Mouse (Mus musculus): ENCODE measurements around the gene Gm20388. TPM values are rescaled to one million over a fixed set of nuclear protein-coding genes. Genes with fewer than 3 reads are reported as not detected.

Gm20388 gene
- polyA plus RNA-seq, 1 experiment from 2014 or later, result not detected

DNA sequence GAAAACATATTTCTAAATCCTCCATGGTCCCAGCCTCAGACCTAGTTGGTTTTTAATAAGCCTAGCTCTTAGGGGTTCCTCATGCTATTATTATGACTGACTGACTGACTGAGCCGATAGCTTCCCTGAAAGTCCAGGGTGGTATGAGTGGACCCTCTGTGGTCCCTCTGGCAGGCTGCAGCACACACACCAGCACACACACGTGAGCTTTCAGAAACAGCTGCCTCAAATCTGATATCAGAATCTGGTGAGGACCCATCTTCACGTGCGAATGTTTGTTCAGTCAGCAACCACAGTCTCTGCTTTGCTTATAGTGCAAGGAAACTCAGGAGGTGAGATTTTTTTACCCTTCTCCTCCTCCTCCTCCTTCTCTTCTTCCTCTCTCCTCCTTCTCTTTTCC is 54.2 kb downstream of the Gm20388 start:
- Histone ChIP-seq H3K4me1 (peaks cover 15% of the 10 kb centered on the region), H3K9me3 (0 out of 2 replicates have a peak, but pooled peaks cover 4% of the 10 kb centered on the region), H3K27ac (0 out of 2 replicates have a peak overlapping the region, but pooled peaks have one; percentile 51), H3K27me3 (no peaks in the 10 kb centered on the region), H3K9ac (no peak overlapping the region), H3K4me3 (no peak overlapping the region), H3K36me3 (no peaks in the 10 kb centered on the region), H3K4me2 (no peak overlapping the region)
- ATAC-seq (ENCODE audit: insufficient number of reproducible peaks, insufficient read depth, low FRiP score, low TSS enrichment, low read depth), result no peak
- 62% methylated on average over 4 of the region's 4 CpGs for WGBS

DNA sequence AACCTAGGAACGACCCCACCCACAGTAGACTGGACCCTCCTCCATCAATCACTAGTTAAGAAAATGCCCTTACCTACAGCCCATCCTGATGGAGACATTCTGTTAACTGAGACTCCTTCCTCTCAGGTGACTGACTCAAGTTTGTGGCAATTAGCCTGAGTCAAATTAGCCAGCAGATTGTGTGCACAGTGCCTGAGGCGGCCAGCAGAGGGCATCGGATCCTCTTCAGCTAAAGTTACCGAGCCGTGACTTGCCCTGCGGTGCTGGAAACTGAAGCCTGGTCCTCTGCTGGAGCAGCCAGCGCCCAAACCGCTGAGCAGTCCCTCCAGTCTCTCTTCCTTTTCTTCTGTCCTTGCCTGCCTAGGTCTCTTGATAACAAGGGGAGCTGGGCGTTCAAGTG is 56.8 kb downstream of the Gm20388 start:
- no peak overlapping the region for H3K4me3 ChIP-seq
- no peaks in the 10 kb centered on the region for H3K27me3 ChIP-seq
- ATAC-seq (ENCODE audit: insufficient number of reproducible peaks, insufficient read depth, low FRiP score, low TSS enrichment, low read depth), result no peak
- H3K9ac ChIP-seq, result no peak overlapping the region
- no peak overlapping the region for H3K4me2 ChIP-seq
- H3K27ac ChIP-seq, result no peak overlapping the region
- H3K4me1 ChIP-seq, result peaks cover 7% of the 10 kb centered on the region
- WGBS, result 87% methylated on average over 9 of the region's 9 CpGs
- no peaks in the 10 kb centered on the region for H3K36me3 ChIP-seq
- 0 out of 2 replicates have a peak, but pooled peaks cover 4% of the 10 kb centered on the region for H3K9me3 ChIP-seq

DNA sequence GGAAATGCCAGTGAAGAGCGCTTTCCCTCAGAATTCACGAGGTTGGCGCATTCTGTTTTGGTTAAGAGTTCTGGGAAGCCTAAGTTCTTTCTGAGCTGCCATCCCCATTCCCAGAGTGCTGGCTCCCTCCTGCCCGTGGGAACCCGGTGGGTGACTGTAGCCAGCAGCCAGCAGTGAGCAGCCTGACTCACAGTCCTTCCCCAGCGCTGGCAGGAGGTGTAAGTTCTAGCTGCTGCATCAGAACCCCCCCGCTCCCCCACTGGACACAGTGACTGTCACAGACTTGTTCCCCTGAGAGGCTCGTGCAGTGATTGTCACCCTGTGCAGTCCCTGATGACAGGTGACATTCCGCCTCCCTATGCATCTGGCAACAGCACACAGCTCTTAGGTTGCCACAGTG is 59.5 kb downstream of the Gm20388 start:
- 78% methylated on average over 9 of the region's 9 CpGs for WGBS
- Histone ChIP-seq H3K4me3 (no peak overlapping the region), H3K36me3 (no peaks in the 10 kb centered on the region), H3K27me3 (no peaks in the 10 kb centered on the region), H3K9me3 (0 out of 2 replicates have a peak, but pooled peaks cover 4% of the 10 kb centered on the region), H3K4me2 (no peak overlapping the region), H3K9ac (no peak overlapping the region), H3K27ac (no peak overlapping the region), H3K4me1 (no peaks in the 10 kb centered on the region)
- ATAC-seq (ENCODE audit: insufficient number of reproducible peaks, insufficient read depth, low FRiP score, low TSS enrichment, low read depth), result no peak

DNA sequence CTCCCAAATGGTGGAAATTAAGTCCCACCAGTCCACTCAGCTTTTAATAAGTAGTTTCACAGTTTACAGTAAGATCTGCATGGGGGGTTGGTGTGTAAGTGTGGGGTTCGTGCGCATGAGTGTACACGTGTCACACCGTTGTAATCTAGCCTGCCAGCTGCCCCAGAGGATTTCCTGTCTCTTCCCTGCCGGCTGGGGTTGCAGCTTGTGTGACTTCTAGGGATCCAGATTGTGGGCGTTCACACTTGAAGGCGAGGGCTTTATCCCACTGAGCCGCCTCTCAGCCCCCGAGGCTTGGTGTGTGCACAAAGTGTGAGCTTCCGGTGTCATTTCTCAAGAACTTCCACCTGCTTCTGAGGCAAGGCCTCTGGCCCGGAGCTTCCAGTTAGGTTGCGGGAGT is 61.9 kb downstream of the Gm20388 start:
- H3K4me2 ChIP-seq, result no peak overlapping the region
- H3K4me1 ChIP-seq, result no peaks in the 10 kb centered on the region
- H3K9ac ChIP-seq, result no peak overlapping the region
- no peak overlapping the region for H3K27ac ChIP-seq
- H3K27me3 ChIP-seq, result no peaks in the 10 kb centered on the region
- ATAC-seq (ENCODE audit: insufficient number of reproducible peaks, insufficient read depth, low FRiP score, low TSS enrichment, low read depth), result no peak
- no peak overlapping the region for H3K4me3 ChIP-seq
- H3K9me3 ChIP-seq, result 0 out of 2 replicates have a peak, but pooled peaks cover under 1% of the 10 kb centered on the region
- WGBS, result 66% methylated on average over 12 of the region's 12 CpGs
- no peaks in the 10 kb centered on the region for H3K36me3 ChIP-seq

DNA sequence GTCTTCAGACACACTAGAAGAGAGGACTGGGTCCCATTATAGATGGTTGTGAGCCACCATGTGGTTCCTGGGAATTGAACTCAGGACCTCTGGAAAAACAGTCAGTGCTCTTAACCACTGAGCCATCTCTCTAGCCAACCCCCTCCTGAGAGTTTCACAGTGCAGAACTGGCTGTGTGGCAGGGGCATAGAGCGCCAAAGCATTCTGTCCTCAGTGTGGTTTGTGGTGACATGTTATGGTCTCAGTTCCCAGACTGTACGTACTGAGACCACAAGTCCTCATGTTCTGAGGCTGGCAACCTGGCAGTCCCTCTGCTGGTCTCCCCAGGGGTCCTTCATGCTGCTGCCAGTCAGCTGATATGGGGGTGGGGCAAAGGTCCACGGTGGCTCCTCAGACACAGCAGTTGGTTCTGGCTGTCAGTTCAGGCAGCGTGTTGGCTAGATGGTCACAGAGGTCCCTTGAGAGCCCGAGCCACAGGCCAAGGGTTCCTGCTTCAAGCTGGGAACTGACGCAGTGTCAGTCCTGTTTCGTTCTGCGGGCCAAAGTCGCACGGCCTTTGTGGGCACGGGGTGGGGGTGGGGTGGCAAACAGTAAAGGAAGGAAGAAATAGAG is 68.2 kb downstream of the Gm20388 start:
- no peak overlapping the region for H3K9ac ChIP-seq
- no peaks in the 10 kb centered on the region for H3K9me3 ChIP-seq
- no peaks in the 10 kb centered on the region for H3K27me3 ChIP-seq
- 66% methylated on average over 11 of the region's 11 CpGs for WGBS
- H3K4me1 ChIP-seq, result peaks cover 10% of the 10 kb centered on the region; the same call in 1 of the 2 replicates
- ATAC-seq (ENCODE audit: insufficient number of reproducible peaks, insufficient read depth, low FRiP score, low TSS enrichment, low read depth), result no peak
- H3K4me2 ChIP-seq, result no peak overlapping the region
- no peaks in the 10 kb centered on the region for H3K36me3 ChIP-seq
- no peak overlapping the region for H3K27ac ChIP-seq
- no peak overlapping the region for H3K4me3 ChIP-seq

DNA sequence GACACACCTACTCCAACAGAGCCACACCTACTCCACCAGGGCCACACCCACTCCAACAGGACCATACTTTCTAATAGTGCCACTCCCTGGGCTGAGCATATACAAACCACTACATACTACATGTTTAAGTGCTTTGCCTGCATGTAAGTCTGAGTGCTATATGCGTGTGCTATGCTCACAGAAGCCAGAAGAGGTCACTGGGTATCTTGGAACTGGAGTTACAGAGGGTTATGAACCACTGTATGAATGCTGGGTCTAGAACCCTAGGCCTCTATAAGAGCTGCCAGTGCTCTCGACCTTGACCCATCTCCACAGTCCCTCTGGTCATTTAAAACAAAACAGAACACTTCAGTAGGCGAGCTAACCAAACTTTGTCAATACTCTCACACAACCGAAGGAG is 70.6 kb downstream of the Gm20388 start:
- WGBS, result 74% methylated on average over 4 of the region's 4 CpGs
- Histone ChIP-seq H3K9ac (no peak overlapping the region), H3K4me1 (peaks cover 14% of the 10 kb centered on the region; the same call in 1 of the 2 replicates), H3K4me3 (no peak overlapping the region), H3K4me2 (no peak overlapping the region), H3K27me3 (no peaks in the 10 kb centered on the region), H3K36me3 (no peaks in the 10 kb centered on the region), H3K27ac (no peak overlapping the region), H3K9me3 (no peaks in the 10 kb centered on the region)
- ATAC-seq (ENCODE audit: insufficient number of reproducible peaks, insufficient read depth, low FRiP score, low TSS enrichment, low read depth), result no peak

DNA sequence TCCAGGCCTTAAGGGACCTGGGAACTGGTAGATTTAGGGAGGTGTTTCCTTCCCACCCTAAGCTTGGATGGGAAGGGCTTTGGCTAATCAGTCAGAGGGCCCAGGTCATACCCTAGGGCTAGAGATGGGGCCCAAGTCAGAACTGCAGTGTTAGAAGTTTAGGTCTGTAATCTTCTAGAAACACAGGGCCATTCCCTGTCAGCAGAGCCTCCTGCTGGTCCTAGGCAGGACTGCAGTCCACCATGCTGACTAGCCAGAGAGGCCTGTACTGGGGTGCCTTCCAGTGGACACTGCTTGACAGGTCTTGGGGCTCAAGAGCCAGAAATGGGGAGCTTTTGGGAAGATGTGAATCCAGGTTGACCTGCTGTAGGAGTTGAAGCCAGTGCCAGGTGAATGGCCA is 73.4 kb downstream of the Gm20388 start:
- Histone ChIP-seq H3K4me3 (no peak overlapping the region), H3K9ac (no peak overlapping the region), H3K4me2 (no peak overlapping the region), H3K36me3 (no peaks in the 10 kb centered on the region), H3K27me3 (no peaks in the 10 kb centered on the region), H3K4me1 (peaks cover 11% of the 10 kb centered on the region; the same call in 1 of the 2 replicates), H3K9me3 (no peaks in the 10 kb centered on the region), H3K27ac (no peak overlapping the region)
- ATAC-seq (ENCODE audit: insufficient number of reproducible peaks, insufficient read depth, low FRiP score, low TSS enrichment, low read depth), result no peak

DNA sequence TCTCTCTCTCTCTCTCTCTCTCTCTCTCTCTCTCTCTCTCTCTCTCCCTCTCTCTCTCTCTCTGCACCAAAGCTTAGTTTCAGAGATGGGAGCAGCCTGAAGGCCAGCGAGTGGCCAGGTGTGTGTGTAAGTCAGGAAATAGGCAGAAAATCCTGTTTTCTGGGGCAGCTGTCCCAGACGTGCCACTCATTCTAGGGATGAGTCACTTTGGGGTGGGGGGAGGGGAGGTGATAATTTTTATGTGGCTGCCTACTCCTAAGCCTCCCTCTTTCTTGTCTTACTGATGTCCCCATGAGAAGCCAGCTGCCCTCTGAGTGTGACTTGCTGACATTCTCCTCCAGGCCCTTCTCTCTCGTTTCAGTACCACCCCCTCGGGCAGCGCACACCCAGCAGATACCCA is 75.5 kb downstream of the Gm20388 start:
- Histone ChIP-seq H3K9ac (no peak overlapping the region), H3K27ac (no peak overlapping the region), H3K36me3 (no peaks in the 10 kb centered on the region), H3K4me3 (no peak overlapping the region), H3K9me3 (no peaks in the 10 kb centered on the region), H3K4me2 (no peak overlapping the region), H3K27me3 (peaks cover 7% of the 10 kb centered on the region), H3K4me1 (peaks cover 4% of the 10 kb centered on the region; the same call in 1 of the 2 replicates)
- 56% methylated on average over 5 of the region's 5 CpGs for WGBS
- ATAC-seq (ENCODE audit: insufficient number of reproducible peaks, insufficient read depth, low FRiP score, low TSS enrichment, low read depth), result no peak

DNA sequence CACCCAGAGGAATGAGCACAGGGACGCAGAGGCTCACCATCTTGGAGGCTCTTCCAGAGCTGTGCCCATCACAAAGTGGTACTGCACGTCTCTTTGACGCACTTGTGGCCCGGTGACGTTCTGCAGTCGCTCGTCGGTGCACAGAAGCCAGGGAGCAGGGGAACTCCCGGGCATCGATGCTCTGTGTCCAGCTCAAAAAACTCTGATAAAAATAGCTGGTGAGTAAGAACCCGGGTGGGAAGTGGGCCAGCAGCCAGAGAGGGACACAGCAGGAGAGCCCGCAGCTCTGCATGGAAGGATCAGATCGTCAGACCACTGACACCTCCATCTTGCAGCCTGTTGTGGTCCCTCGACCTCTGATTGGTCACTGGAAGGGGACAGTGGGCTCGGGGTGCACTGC is 77.4 kb downstream of the Gm20388 start:
- H3K9ac ChIP-seq, result no peak overlapping the region
- 79% methylated on average over 15 of the region's 15 CpGs for WGBS
- H3K27ac ChIP-seq, result no peak overlapping the region
- H3K4me3 ChIP-seq, result no peak overlapping the region
- no peaks in the 10 kb centered on the region for H3K9me3 ChIP-seq
- H3K27me3 ChIP-seq, result peaks cover 26% of the 10 kb centered on the region
- no peak for ATAC-seq (ENCODE audit: insufficient number of reproducible peaks, insufficient read depth, low FRiP score, low TSS enrichment, low read depth)
- H3K4me1 ChIP-seq, result peaks cover 11% of the 10 kb centered on the region
- H3K36me3 ChIP-seq, result no peaks in the 10 kb centered on the region
- H3K4me2 ChIP-seq, result no peak overlapping the region

DNA sequence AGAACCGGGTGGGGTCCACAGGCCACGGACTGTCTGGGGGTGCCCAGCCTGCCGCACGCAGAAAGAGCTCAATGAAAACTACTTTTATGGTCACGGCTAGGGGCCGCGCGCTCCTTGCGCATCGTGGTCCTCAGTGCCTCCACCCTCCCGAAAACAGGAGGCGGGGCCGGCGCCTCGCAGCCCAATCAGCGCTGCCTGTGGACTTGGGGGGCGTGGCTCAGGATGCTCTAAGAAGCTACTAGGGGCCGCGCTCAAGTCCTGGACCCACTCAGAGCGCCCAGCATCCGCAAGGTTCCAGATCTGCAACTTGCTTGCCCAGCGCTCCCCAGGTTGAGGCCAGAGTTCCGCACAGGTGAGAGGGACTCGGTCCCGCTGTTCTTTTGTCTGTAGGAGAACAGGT is 81.6 kb downstream of the Gm20388 start, which contains the start of gene Crispld2:
Gene Crispld2 (plus strand): TSS at position 190 of the 400 bp plus-strand sequence.
- Histone ChIP-seq H3K36me3 (no peaks in the 10 kb centered on the region), H3K27ac (no peak within 1 kb of the TSS), H3K4me1 (peaks cover 34% of the 10 kb centered on the region), H3K4me3 (peak within 1 kb of the TSS; percentile 41), H3K4me2 (peak within 1 kb of the TSS; percentile 70), H3K27me3 (peaks cover 41% of the 10 kb centered on the region), H3K9me3 (no peaks in the 10 kb centered on the region), H3K9ac (peak within 1 kb of the TSS; percentile 58)
- whole genome bisulfite sequencing, result under 1% methylated on average over 25 of the region's 25 CpGs
- peak; percentile 89 for ATAC-seq (ENCODE audit: insufficient number of reproducible peaks, insufficient read depth, low FRiP score, low TSS enrichment, low read depth)

DNA sequence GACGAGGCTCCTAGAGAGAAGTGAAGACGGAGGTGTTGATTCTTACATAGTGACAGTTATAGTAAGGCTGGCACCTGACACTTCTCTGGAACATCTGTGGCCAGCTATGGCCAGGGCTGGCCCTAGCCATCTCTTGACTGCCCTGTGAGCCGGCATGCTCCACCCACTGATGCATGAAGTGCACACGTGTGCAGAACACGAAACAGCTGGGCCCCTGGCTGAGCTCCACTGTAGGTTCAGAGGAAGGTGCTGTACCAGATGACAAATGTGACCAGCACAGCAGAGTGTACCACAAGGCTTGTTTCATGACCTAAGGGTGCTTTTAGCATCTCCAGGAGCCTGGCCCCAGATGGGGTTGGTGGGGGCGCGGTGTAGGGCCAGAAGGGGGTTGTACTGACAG is 83.5 kb downstream of the Gm20388 start:
- no peak overlapping the region for H3K4me3 ChIP-seq
- peak overlapping the region; percentile 44; the same call in 1 of the 2 replicates for H3K9ac ChIP-seq
- peaks cover 34% of the 10 kb centered on the region for H3K4me1 ChIP-seq
- WGBS, result 47% methylated on average over 7 of the region's 7 CpGs
- no peaks in the 10 kb centered on the region for H3K9me3 ChIP-seq
- peaks cover 41% of the 10 kb centered on the region for H3K27me3 ChIP-seq
- peak overlapping the region; percentile 36 for H3K4me2 ChIP-seq
- 0 out of 2 replicates have a peak, but pooled peaks have one; percentile 12 for ATAC-seq (ENCODE audit: insufficient number of reproducible peaks, insufficient read depth, low FRiP score, low TSS enrichment, low read depth)
- H3K36me3 ChIP-seq, result no peaks in the 10 kb centered on the region
- H3K27ac ChIP-seq, result 0 out of 2 replicates have a peak overlapping the region, but pooled peaks have one; percentile 22

DNA sequence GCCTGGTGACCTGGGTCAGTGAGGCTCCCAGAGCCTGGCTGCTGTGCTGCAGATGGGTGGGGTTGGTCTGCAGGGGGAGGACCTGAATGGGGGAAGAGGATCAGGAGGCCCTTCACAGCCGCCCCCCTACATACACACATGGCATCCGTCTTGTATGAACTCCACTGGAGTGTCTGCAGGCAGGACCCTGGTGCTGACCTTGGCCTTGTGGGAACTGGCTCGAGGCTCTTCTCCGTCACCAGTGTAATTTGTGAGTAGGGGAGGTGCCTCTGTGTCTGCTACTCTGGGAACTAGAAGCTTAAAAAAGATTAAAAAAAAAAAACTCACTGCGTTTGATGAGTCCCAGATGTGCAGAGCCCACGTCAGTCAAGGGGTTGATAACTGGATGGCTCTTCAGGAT is 83.9 kb downstream of the Gm20388 start:
- Histone ChIP-seq H3K27ac (0 out of 2 replicates have a peak overlapping the region, but pooled peaks have one; percentile 22), H3K9ac (0 out of 2 replicates have a peak overlapping the region, but pooled peaks have one; percentile 44), H3K27me3 (peaks cover 41% of the 10 kb centered on the region), H3K4me3 (no peak overlapping the region), H3K9me3 (no peaks in the 10 kb centered on the region), H3K36me3 (no peaks in the 10 kb centered on the region), H3K4me2 (peak overlapping the region; percentile 36), H3K4me1 (peaks cover 34% of the 10 kb centered on the region)
- WGBS, result 17% methylated on average over 6 of the region's 6 CpGs
- no peak for ATAC-seq (ENCODE audit: insufficient number of reproducible peaks, insufficient read depth, low FRiP score, low TSS enrichment, low read depth)
